Mouse (Mus musculus) brain, embryonic 14.5 days (tissue): Measurements from ENCODE around the gene Cald1. TPM values are rescaled to one million over a fixed set of nuclear protein-coding genes. Genes with fewer than 3 reads are reported as not detected.

Experiments
- DNase-seq: peaks from one replicate; pipeline ENCODE4 v3.0.0-alpha.2; 2011; ENCODE audit warnings: low read depth
- CTCF ChIP-seq: fragments of 200-500 bp; IDR thresholded peaks from 2 replicates; pipeline ENCODE4 v1.5.1; 2012; ENCODE audit warnings: inconsistent platforms, mild to moderate bottlenecking, moderate library complexity, borderline replicate concordance; ENCODE audit not compliant: insufficient read depth, insufficient read length; ENCODE audit errors: extremely low read depth
- POLR2A ChIP-seq: fragments of 200-500 bp; IDR thresholded peaks from 2 replicates; pipeline ENCODE4 v1.6.1; 2012; ENCODE audit warnings: mild to moderate bottlenecking, inconsistent platforms, borderline replicate concordance; ENCODE audit not compliant: poor library complexity, insufficient read depth, insufficient read length, severe bottlenecking; ENCODE audit errors: extremely low read depth
- polyA plus RNA-seq: library from polyadenylated mRNA; depleted of rRNA; stranded (reverse); fragments of >200 nt; gene quantifications from 2 replicates; pipeline ENCODE4 v1.2.3, GENCODE M21; 2012; rRNA removed

The Cald1 gene
- polyA plus RNA-seq, result 32.9 and 46.2 TPM in 2 replicates

DNA sequence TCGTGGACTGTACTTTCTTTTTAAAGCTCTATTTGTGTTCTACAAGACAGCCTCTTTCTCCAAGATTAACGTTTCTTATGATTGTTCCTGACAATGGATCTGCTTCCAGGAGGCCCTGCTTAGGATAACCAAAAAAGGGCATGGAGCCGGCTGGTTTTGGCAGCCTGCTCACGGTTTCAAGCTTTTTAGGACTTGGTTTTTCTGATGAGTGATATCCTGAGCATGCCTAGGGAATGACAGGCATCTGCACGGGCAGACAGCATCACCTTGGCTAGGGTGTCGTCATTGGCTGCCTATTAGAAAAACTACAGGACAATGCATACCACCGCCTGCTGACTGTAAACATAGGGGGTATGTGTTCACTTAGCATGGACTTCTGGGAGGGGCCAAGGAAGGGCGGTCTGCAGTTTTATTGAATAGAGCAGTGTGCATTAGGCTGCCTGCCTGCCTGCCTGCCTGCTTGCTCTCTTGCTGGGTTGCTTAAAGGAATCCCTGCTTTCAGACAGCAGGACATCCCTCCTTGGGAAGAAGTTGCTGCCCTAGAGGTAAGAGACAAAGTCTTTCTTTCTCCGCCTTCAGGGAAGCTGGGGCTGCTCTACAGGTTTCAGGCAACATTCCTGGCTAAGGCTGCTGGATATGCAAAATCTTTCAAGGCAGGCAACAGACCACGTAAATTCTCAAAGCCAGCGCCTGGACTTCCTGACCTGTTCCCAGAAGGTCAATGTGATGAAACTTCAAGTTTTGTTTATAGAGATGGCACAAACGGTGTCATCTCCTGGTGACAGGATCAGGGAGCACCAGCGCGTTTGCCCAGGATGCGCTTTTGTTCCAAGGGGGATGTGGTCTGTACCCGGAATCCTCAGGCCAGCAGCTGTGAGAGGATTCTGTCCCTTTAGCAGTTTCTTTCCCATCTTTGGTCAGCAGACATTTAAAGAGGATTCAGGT lies at the start of gene Cald1:
Cald1 (plus strand) TSS at position 380 of the 945 bp plus-strand sequence.
- DNase-seq, result peak; percentile 71
- no peak for TF ChIP-seq CTCF
- TF ChIP-seq POLR2A, result no peak

DNA sequence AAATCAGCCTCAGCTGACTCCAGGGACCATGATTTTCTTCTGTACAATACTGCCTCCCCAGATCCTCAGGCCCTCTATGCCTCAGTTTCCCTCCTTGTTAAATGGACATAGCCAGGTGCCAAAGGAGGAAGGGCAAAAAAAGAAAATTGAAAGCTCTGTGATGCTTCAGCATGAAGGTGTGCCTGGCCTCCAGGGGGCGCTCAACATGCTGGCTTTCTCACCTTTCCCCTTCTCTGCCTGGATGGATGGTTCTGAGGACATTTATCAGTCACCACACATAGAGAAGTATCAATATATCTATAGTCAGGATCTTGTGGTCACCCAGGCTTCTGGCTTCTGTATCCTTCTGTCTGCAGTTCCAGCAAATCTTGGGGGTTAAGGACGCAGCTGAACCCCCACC lies 49.3 kb upstream of the Cald1 start:
- peak; percentile 37 for DNase-seq
- TF ChIP-seq POLR2A (no peak), CTCF (peak; percentile 75)

DNA sequence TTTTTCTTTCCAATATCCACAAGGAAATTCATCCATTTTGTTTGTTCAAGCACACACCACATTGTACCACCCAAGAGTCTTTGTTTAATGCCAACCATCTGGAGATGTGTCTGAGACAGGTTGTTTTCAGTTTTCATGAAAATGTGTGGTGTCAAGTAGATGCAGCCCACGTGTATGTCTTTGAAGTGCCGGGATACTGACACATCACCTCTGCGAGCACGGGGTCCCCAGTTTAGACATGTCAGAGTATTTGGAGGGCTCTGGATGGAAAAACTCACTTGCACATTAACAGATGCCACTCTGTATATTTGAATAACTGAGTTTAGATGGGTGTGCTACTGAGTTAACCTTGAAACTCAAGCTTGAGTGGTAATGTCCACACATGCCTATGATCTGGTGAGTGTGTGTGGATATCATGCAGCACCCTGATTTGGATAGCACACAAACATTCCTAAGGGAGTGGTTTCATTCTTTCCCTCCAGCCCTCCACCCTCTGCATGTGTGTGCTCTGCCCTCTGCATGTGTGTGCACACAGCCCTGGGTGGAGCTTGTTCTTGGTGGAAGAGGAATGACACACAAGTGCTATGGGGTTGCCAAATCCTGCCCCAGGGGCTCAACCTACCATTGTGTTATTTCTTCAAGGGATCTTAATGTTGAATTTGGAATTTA lies 45.7 kb upstream of the Cald1 start:
- no peak for TF ChIP-seq CTCF
- TF ChIP-seq POLR2A, result no peak
- no peak for DNase-seq

DNA sequence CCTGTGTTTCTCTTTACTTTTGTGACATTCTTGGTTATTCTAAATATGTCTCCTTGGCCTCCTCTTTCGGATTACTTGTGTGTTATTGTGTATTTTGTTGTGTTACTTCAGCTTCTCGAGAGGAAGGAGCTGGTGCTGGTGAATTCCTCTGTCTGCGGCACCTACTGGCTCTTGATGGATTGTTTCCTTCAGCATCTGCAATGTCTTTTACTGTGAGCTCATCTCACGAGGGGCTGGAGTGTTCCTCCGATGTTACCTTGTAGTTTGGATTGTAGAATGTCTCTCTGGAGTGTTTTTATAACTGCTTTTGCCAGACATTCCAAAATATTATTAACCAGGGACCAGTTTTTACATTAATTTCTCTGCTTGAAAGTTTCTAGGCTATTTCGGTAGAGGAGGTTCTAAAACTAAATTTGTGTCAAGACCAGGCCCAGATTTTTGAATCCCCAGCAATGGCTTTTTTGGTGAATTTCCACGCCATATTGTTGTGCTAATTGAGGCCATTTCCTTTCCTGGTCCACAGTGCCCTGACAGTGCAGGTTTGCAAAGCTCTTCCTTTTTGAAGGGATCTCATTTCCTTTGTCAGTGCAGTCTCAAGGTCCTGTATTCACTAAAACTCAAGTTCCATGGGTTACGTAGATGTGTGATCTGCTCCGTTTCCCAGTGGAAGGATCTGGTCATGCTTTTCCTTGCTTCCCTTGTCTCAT lies 43.9 kb upstream of the Cald1 start:
- DNase-seq, result no peak
- TF ChIP-seq CTCF (no peak), POLR2A (no peak)

DNA sequence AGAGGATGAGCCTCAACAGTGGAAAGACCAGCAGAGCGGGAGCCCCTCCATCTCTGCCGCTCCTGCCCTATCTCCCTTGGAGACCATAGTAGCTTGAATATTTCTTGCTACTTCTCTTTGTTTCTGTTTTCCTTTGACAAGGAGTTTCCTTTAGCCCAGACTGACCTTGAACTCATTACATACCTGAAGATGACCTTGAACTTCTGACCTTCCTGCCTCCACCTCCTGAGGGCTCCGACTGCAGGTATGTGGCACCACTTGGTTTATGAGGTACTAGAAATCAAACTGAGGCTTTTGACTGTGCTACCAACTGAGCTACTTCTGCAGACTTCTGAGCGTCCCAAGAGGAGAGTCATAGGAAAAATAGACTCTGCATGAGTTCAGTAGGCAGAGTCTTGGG lies 38.8 kb upstream of the Cald1 start:
- TF ChIP-seq POLR2A (no peak), CTCF (no peak)
- no peak for DNase-seq

DNA sequence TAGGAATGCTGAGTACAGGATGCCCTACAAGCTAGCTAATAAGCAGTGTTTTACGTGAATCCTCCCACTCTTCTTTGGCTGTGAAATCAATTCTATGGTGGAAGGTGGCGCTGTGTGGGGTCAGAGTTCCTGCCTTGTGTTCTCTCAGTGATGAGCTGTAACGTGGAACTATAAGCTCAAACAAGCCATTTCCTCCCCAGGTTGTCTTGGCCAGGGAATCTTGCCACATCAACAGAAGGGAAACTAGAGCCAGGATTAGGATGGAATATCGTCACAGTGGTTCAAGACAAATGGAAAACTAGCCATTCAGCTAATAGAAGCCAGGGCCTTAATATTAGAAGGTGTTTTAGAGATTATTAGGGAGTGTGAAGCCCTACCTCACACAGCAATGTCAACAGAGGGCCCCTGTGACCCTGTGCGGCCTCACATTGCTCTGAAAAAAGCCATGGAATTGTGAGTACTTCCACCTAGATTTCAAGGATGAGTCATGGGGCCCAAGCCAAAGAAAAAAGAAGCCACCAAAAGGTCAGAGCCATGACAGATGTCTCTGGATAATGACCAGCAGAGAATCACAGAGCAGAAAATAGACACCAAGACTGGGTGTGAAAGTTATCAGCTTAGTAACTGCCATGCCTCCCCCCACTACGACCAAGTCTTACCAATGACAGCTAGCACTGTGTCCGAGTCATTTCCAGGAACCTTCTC lies 33.0 kb upstream of the Cald1 start:
- no peak for TF ChIP-seq POLR2A
- TF ChIP-seq CTCF, result no peak
- DNase-seq, result no peak

DNA sequence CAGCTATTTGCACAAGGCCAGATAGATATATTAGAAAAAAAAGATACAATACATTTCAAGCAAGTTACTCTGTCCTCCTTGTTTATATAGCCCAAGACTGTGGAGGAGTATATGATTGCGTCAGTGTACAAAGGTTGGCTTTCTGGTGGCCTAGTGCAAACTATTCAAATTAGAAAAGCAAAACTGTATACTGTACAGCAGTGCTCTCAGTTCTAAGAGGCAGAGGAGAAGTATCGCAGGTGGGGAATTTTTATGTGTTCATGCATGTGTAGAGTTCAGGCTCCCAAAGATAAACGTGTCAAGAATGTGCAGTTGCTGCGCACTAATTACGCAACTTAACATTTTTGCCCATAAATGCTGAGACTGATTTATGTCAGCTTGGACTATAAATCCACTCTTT lies 31.0 kb upstream of the Cald1 start:
- DNase-seq, result no peak
- TF ChIP-seq CTCF (no peak), POLR2A (no peak)

DNA sequence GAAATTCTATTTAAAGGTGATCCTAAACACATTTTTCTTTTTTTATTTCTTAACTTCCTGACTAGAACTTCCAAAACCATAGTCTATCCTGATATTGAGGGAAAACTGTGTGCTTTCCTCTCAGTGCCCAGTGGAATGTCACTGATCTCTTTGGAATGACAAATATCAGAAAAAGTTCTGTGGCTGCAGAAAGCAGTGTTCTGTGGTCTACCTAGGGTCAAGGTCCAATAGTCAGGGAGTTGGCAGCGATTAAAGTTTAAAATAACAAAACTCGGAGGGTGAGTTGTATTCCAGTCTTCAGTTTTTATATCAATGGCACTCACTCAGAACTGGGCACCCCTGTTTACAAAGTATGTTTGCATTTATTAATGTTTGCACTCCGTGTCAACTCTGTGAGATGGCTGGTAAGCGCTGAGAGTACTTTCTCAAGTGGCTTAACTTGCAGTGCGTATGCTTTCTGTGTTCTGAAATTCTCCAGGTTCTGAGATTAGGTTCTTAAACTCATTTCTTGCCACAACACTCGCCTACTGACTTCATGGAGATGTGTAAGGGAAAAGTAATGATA lies 18.7 kb upstream of the Cald1 start:
- TF ChIP-seq POLR2A (no peak), CTCF (no peak)

DNA sequence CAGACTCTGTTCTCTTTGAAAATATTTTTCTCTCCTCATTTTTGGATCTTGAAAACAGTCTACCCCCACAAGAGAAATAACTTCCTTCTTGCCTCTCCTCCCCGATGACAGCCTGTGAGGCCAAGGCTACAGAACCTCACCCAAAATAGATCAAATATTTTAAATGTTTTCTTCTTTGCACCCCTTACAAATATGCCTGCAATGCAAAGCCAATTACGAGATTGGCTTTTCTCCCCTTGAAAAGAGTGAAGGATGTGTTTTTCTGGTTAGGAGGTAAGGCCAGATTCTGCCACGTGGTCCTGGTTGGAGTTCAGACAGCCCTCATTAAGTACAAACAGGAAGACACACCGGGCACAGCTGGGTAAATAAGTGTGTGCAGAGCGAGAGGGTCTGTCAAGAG lies 14.9 kb upstream of the Cald1 start:
- no peak for DNase-seq
- TF ChIP-seq CTCF, result no peak
- no peak for TF ChIP-seq POLR2A

More for the DNA sequence above, 18.7 kb upstream of the Cald1 start:
- DNase-seq, result no peak

DNA sequence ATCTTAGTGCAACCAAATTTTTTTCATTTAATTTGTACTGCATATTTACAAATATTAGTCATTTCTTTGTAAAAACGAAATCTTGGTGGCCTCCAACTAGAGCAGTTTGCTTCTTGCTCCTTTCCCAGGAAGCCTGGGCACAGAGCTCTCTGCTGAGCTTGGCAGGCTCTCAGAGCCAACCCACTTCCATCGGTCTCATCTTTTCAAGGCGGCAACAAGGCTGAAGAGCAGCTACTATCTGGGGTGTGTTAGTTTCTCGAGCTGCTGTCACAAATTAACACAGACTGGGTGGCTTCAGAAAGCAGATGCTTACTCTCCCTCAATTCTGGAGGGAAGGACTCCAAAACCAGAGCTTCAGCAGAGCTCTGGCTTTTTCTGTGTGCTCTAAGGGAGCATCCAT lies 10.2 kb upstream of the Cald1 start:
- TF ChIP-seq POLR2A (no peak), CTCF (no peak)
- DNase-seq, result no peak
